Mouse (Mus musculus): ENCODE measurements around the gene Ccl21a.
"Not testable (repeated sequence)": the region's sequence is repeated elsewhere in the genome, so short reads cannot be mapped to it uniquely, and the experiment has no call there.

Ccl21a gene

DNA sequence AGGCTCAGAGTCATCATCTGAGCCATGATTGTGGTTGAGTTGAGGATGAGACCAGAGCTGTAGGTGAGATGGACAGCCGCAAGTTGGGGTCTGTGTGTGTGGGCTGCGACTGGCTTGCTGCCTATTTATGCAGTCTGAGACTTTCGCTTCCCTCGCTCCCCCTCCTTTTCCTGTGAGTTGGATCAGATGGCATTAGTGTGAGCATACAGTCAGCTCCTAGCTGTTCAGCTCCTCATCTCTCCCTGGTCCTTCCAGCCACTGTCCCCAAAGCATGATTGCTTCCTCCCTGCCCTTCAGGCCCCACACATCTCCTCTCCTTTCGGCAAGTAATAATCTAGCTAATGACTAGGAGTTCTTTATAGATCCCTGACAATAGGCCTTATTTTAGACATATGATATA, at the start of gene Ccl21a:
TSS of gene Ccl21a (minus strand) at position 101 of the 400 bp plus-strand sequence.
- not testable (repeated sequence) for DNase-seq (ENCODE audit: low spot score in 2 of 2)

DNA sequence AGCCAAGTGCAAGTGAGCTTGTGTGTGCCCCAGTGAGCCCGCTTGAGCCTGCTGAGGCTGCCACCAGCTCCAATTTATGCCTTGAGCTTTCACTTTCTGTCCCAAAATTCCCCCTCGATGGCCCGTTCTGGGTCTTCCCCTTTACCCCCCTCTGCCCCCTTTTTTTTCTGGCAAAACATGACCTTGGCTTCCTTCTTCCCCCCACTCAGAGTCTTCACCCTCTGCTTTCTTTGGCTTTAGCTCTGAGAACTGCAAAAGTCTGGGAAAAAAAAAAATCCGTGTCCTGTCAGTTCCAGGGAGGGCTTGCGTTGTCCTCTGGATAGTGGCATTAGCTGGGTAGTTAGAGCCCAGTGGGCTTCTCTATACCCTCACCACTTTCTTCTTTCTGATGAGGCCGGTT, 17.3 kb downstream of the Ccl21a start, which contains the start of gene Ccl19:
TSS of gene Ccl19 (minus strand) at position 101 of the 400 bp plus-strand sequence.
- not testable (repeated sequence) for DNase-seq (ENCODE audit: low spot score in 2 of 2)

DNA sequence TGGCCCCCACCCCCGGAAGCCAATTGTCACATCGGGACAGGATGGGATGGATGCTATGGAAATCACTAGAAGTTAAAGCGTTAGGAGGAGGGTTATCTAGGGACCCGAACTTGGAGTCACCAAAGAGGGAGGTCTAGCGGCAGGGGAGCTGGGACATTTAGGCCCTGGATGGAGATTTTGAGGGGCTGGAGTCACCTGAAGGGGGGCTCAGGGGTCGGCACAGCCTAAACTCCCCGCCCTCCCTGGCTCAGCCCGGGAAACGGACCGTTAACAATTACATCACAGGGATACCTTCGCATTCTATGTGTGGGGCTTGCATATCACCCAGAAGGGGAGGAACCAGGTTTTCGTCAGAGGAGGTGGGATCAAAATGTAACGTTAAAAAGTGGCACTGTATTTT, 38.5 kb downstream of the Ccl21a start, which contains the start of gene 4930578G10Rik:
TSS of gene 4930578G10Rik (plus strand) at position 301 of the 400 bp plus-strand sequence.
- DNase-seq (ENCODE audit: low spot score in 2 of 2) = not testable (repeated sequence)

All from frontal cortex, postnatal 10 days (tissue).